In the genomic region with DNA sequence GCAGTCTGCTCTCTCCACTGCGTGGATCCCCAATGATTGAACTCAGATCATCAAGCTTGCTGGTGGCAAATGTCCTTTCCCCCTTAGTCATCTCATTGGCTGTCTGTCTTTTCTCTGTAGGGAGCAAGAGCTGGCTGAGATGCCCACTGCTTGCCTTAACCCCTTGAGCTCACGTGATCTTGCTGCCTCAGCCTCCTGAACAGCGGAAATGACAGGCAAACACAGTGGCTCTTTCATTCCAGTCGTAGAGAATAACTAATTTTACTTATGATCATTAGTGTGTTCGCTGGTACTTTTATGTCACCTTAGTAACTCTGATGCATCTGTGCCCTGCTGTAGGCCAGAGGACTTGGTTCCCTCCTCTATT, we compare ENCODE assay signal across 7 mouse cellular contexts.
DNase-seq lines count a peak whose midpoint lies in the region; ATAC-seq lines count a peak whose summit lies in the region.

No protein-coding gene starts in this region.

- H3K4me3 ChIP-seq in lung, embryonic 16.5 days (ENCODE audit: low read length) = peak overlapping the region; percentile 52; the same call in 1 of the 2 replicates
- H3K4me3 ChIP-seq in forebrain, embryonic 11.5 days (ENCODE audit: low read depth, low read length) = no peak overlapping the region
- H3K4me3 ChIP-seq in limb, embryonic 13.5 days = peak overlapping the region; percentile 44; the same call in 1 of the 2 replicates
- 0 out of 2 replicates have a peak overlapping the region, but pooled peaks have one; percentile 29 for H3K4me3 ChIP-seq in stomach, embryonic 14.5 days (ENCODE audit: low read depth, low read length)

- no peaks in the 10 kb centered on the region for H3K9me3 ChIP-seq in lung, embryonic 16.5 days (ENCODE audit: control insufficient read depth, low read length)
- no peaks in the 10 kb centered on the region for H3K9me3 ChIP-seq in forebrain, embryonic 11.5 days (ENCODE audit: control insufficient read depth, low read length)
- no peaks in the 10 kb centered on the region for H3K9me3 ChIP-seq in limb, embryonic 13.5 days
- H3K9me3 ChIP-seq in stomach, embryonic 14.5 days (ENCODE audit: control insufficient read depth, low read depth, low read length) = no peaks in the 10 kb centered on the region

- H3K4me2 ChIP-seq in lung, embryonic 16.5 days (ENCODE audit: low read depth, low read length) = peak overlapping the region; percentile 76
- H3K4me2 ChIP-seq in forebrain, embryonic 11.5 days (ENCODE audit: low read depth, low read length, severe bottlenecking) = peak overlapping the region; percentile 54
- peak overlapping the region; percentile 64 for H3K4me2 ChIP-seq in limb, embryonic 13.5 days (replicated peaks)
- peak overlapping the region; percentile 49 for H3K4me2 ChIP-seq in stomach, embryonic 14.5 days (replicated peaks; ENCODE audit: low read depth, low read length)

- H3K27me3 ChIP-seq in lung, embryonic 16.5 days (ENCODE audit: control insufficient read depth, insufficient read depth, low read depth, low read length) = no peaks in the 10 kb centered on the region
- H3K27me3 ChIP-seq in forebrain, embryonic 11.5 days (ENCODE audit: control insufficient read depth, insufficient read depth, low read length) = no peaks in the 10 kb centered on the region
- H3K27me3 ChIP-seq in limb, embryonic 13.5 days = no peaks in the 10 kb centered on the region
- H3K27me3 ChIP-seq in stomach, embryonic 14.5 days (ENCODE audit: control insufficient read depth, insufficient read depth, low read length) = no peaks in the 10 kb centered on the region

- H3K9ac ChIP-seq in lung, embryonic 16.5 days (ENCODE audit: low read length) = peak overlapping the region; percentile 69
- H3K9ac ChIP-seq in forebrain, embryonic 11.5 days (ENCODE audit: low read length) = no peak overlapping the region
- H3K9ac ChIP-seq in limb, embryonic 13.5 days = peak overlapping the region; percentile 57; the same call in 1 of the 2 replicates
- H3K9ac ChIP-seq in stomach, embryonic 14.5 days (replicated peaks; ENCODE audit: low read depth, low read length) = no peak overlapping the region

- 61% methylated on average over 5 of the region's 5 CpGs for WGBS in lung, embryonic 16.5 days
- 56% methylated on average over 5 of the region's 5 CpGs for WGBS in forebrain, embryonic 11.5 days
- WGBS in limb, embryonic 13.5 days = 58% methylated on average over 5 of the region's 5 CpGs
- WGBS in stomach, embryonic 14.5 days = 64% methylated on average over 5 of the region's 5 CpGs

- no peaks in the 10 kb centered on the region for H3K36me3 ChIP-seq in lung, embryonic 16.5 days (ENCODE audit: control insufficient read depth, insufficient read depth, low read length)
- no peaks in the 10 kb centered on the region for H3K36me3 ChIP-seq in forebrain, embryonic 11.5 days (ENCODE audit: control insufficient read depth, insufficient read depth, low read length)
- no peaks in the 10 kb centered on the region for H3K36me3 ChIP-seq in limb, embryonic 13.5 days
- no peaks in the 10 kb centered on the region for H3K36me3 ChIP-seq in stomach, embryonic 14.5 days (ENCODE audit: control insufficient read depth, insufficient read depth, low read length)

- no peak for ATAC-seq in lung, embryonic 16.5 days (ENCODE audit: low read depth)
- no peak; the same call in 1 of the 2 replicates for ATAC-seq in forebrain, embryonic 11.5 days (replicated peaks; ENCODE audit: low FRiP score)
- no peak for ATAC-seq in limb, embryonic 13.5 days (ENCODE audit: low FRiP score, low read depth)
- ATAC-seq in stomach, embryonic 14.5 days (ENCODE audit: insufficient number of reproducible peaks, insufficient read depth, low FRiP score, low read depth) = peak; percentile 59; the same call in 1 of the 2 replicates

- no peak overlapping the region for H3K27ac ChIP-seq in lung, embryonic 16.5 days (ENCODE audit: low read length)
- no peak overlapping the region for H3K27ac ChIP-seq in forebrain, embryonic 11.5 days (ENCODE audit: low read depth, low read length)
- peak overlapping the region; percentile 63 for H3K27ac ChIP-seq in limb, embryonic 13.5 days
- no peak overlapping the region; the same call in 1 of the 2 replicates for H3K27ac ChIP-seq in stomach, embryonic 14.5 days (ENCODE audit: low read length)

- no peak for DNase-seq in lung, postnatal 4 days
- no peak for DNase-seq in forebrain, embryonic 11.5 days (ENCODE audit: low spot score)
- no peak for DNase-seq in frontal cortex, adult 2 months (ENCODE audit: extremely low spot score in 1 of 2, low spot score in 1 of 2)
- DNase-seq in right cerebral cortex, adult 18-20 months = no peak

- peaks cover 18% of the 10 kb centered on the region for H3K4me1 ChIP-seq in lung, embryonic 16.5 days (replicated peaks; ENCODE audit: control insufficient read depth, insufficient read depth, low read length)
- H3K4me1 ChIP-seq in forebrain, embryonic 11.5 days (replicated peaks; ENCODE audit: control insufficient read depth, insufficient read depth, low read length) = 0 out of 2 replicates have a peak, but pooled peaks cover 3% of the 10 kb centered on the region
- peaks cover 19% of the 10 kb centered on the region for H3K4me1 ChIP-seq in limb, embryonic 13.5 days
- H3K4me1 ChIP-seq in stomach, embryonic 14.5 days (ENCODE audit: control insufficient read depth, insufficient read depth, low read length) = peaks cover 9% of the 10 kb centered on the region; the same call in 1 of the 2 replicates

Comparison
In these comparisons a context has a peak if more than half of its experiments do, and no peak if none do; other contexts are left out.
1. H3K9ac ChIP-seq: peak in lung, embryonic 16.5 days (single experiment) and limb, embryonic 13.5 days (single experiment); none in forebrain, embryonic 11.5 days (single experiment) and stomach, embryonic 14.5 days (single experiment).
2. Peak in every context shown above with its lines, with median percentiles within 50 percentile points of each other: H3K4me2 ChIP-seq.